Mouse (Mus musculus) neural tube, embryonic 15.5 days (tissue): ENCODE data around the gene Boll. TPM values are rescaled to one million over a fixed set of nuclear protein-coding genes. Genes with fewer than 3 reads are reported as not detected.
A peak's percentile ranks its signal among the peaks of the same experiment; 100 is the strongest.

Experiments used
- ATAC-seq: fragments of 200-750 bp; cut with Nextera tagmentation; 2 replicates; pipeline ENCODE4 v1.8.0; 2017; ENCODE audit warnings: mild to moderate bottlenecking, moderate TSS enrichment, moderate library complexity; ENCODE audit not compliant: low FRiP score
- H3K27ac ChIP-seq: fragments of 300-500 bp; sonication (generic); replicated peaks from 2 replicates; pipeline ENCODE4 v1.5.1; 2015; ENCODE audit warnings: mild to moderate bottlenecking, inconsistent platforms
- H3K27me3 ChIP-seq: fragments of 300-500 bp; sonication (generic); replicated peaks from 2 replicates; pipeline ENCODE4 v1.6.1; 2015; ENCODE audit warnings: inconsistent platforms
- H3K36me3 ChIP-seq: fragments of 300-500 bp; sonication (generic); 2 replicates; pipeline ENCODE4 v1.6.1; 2015; ENCODE audit warnings: inconsistent platforms
- H3K4me1 ChIP-seq: fragments of 300-500 bp; sonication (generic); 2 replicates; pipeline ENCODE4 v1.6.1; 2015; ENCODE audit warnings: inconsistent platforms
- H3K4me2 ChIP-seq: fragments of 300-500 bp; sonication (generic); 2 replicates; pipeline ENCODE4 v1.6.1; 2015; ENCODE audit warnings: inconsistent platforms, mild to moderate bottlenecking, moderate library complexity
- H3K4me3 ChIP-seq: fragments of 300-500 bp; sonication (generic); replicated peaks from 2 replicates; pipeline ENCODE4 v1.5.1; 2015; ENCODE audit warnings: mild to moderate bottlenecking, inconsistent platforms
- H3K9ac ChIP-seq: fragments of 300-500 bp; sonication (generic); replicated peaks from 2 replicates; pipeline ENCODE4 v1.6.1; 2015; ENCODE audit warnings: mild to moderate bottlenecking, inconsistent platforms
- H3K9me3 ChIP-seq: fragments of 300-500 bp; sonication (generic); replicated peaks from 2 replicates; pipeline ENCODE4 v1.6.1; 2016; ENCODE audit warnings: inconsistent platforms
- WGBS: fragments of 180-500 bp; shearing (Covaris S2); methylation state at CpG from one replicate; pipeline ENCODE4 v1.1.7; 2015; ENCODE audit warnings: mixed read lengths; 5-methylcytosine and 5-hydroxymethylcytosine counted together
- polyA plus RNA-seq: library from polyadenylated mRNA; unstranded; fragments of >200 nt; fragmentation: Nextera tagmentation; extraction: Ambion mirVana; gene quantifications from 2 replicates; pipeline ENCODE4 v1.2.1, GENCODE M21; 2015

Gene Boll
- polyA plus RNA-seq, 1 experiment from 2014 or later = 0.10 TPM

DNA sequence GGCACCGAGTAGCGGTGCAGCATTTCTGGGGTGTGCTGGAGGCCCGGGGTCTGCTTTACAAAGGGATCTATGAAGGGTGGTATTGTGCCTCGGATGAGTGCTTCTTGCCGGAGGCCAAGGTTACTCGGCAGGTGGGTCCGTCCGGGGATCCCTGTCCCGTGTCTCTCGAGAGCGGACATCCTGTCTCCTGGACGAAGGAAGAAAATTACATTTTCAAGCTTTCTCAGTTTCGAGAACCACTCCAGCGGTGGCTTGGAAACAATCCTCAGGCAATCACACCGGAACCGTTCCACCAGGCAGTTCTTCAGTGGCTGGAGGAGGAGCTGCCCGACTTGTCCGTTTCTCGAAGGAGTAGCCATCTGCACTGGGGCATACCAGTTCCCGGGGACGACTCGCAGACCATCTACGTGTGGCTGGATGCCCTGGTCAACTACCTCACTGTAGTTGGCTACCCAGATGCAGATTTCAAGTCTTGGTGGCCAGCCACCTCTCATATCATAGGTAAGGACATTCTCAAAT is 125.6 kb downstream of the Boll start:
- under 1% methylated on average over 23 of the region's 23 CpGs for WGBS
- Histone ChIP-seq H3K4me2 (peak overlapping the region; percentile 96), H3K9ac (peak overlapping the region; percentile 80), H3K9me3 (no peaks in the 10 kb centered on the region), H3K27ac (peak overlapping the region; percentile 88), H3K4me1 (peaks cover 47% of the 10 kb centered on the region), H3K27me3 (no peaks in the 10 kb centered on the region), H3K36me3 (no peaks in the 10 kb centered on the region), H3K4me3 (peak overlapping the region; percentile 86)
- peak; percentile 73 for ATAC-seq

DNA sequence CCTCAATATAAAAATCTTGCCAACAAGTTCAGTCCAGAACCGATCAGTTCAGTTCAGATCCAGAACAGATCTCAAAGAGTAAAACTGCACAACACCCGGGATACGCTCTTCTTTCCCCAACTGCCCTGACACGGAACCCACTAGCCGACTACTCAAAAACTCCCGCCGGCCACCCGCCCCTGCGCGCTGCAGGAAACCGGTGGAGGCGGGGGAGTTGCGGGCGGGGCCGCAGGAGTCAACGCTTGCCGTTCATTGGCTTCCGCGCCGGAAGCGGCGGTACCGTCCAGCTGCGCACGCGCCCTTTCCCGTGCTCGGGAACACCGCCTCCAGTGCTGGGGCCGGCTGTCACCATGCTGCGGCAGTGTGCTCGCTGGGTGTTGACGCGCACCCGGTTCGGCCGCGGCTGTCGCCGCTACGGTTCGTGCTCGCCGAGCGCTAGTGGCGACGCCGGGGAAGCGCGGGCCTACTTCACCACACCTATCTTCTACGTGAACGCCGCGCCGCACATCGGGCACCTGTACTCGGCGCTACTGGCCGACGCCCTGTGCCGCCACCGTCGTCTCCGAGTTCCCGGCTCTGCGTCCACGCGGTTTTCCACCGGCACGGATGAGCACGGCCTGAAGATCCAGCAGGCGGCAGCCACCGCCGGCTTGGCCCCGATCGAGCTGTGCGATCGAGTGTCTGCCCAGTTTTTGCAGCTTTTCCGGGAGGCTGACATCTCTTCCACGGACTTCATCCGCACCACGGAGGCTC is 126.2 kb downstream of the Boll start, which contains the start of gene Mars2:
Gene Mars2, plus strand, starts transcription at position 288 of the 753 bp plus-strand sequence.
- H3K9me3 ChIP-seq = no peaks in the 10 kb centered on the region
- H3K4me1 ChIP-seq = peaks cover 42% of the 10 kb centered on the region
- ATAC-seq = peak; percentile 99
- under 1% methylated on average over 82 of the region's 82 CpGs for WGBS
- peak within 1 kb of the TSS; percentile 96 for H3K4me2 ChIP-seq
- peak within 1 kb of the TSS; percentile 86 for H3K4me3 ChIP-seq
- H3K27me3 ChIP-seq = no peaks in the 10 kb centered on the region
- peak within 1 kb of the TSS; percentile 80 for H3K9ac ChIP-seq
- H3K27ac ChIP-seq = peak within 1 kb of the TSS; percentile 88
- no peaks in the 10 kb centered on the region for H3K36me3 ChIP-seq

GRCm38 (mm10) chr1:55236487-55236886 is 126.8 kb downstream of the Boll start:
- H3K4me1 ChIP-seq = peaks cover 36% of the 10 kb centered on the region
- H3K9ac ChIP-seq = peak overlapping the region; percentile 37
- no peak overlapping the region for H3K27ac ChIP-seq
- H3K36me3 ChIP-seq = no peaks in the 10 kb centered on the region
- 37% methylated on average over 5 of the region's 5 CpGs for WGBS
- H3K9me3 ChIP-seq = no peaks in the 10 kb centered on the region
- peak overlapping the region; percentile 86 for H3K4me3 ChIP-seq
- H3K4me2 ChIP-seq = peak overlapping the region; percentile 96
- ATAC-seq = no peak
- H3K27me3 ChIP-seq = no peaks in the 10 kb centered on the region

DNA sequence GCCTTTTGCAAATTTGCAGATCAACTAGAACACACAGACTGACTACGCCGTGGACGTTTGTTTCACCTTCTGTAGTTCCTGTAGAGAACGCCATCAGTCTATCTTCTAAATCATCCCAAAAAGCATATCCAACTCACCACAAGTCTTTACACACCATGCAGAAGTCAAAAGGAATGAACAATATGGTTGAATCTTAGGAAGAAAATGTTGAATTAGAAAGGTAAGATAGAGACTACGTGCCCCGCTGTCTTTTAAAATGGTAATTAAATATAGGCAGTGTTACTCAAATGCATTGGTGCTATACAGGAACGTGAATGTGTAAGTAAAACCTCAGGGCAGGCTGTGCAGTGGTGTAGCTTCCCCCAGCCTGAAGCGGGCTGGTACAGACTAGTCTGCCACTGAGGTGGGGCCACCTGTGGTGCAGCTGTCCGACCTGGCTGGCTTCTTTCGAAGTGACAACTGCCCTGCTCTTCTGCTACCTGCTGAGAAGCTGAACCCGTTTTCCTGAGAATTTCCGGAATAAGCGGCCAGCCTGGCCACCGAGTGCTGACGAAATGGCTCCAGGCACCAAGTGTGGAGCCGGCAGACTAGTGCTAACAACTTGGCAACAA is 128.3 kb downstream of the Boll start:
- Histone ChIP-seq H3K4me1 (peaks cover 22% of the 10 kb centered on the region), H3K9me3 (no peaks in the 10 kb centered on the region), H3K4me2 (no peak overlapping the region), H3K4me3 (no peak overlapping the region), H3K27ac (no peak overlapping the region), H3K9ac (no peak overlapping the region), H3K27me3 (no peaks in the 10 kb centered on the region), H3K36me3 (no peaks in the 10 kb centered on the region)
- 68% methylated on average over 16 of the region's 16 CpGs for WGBS
- ATAC-seq = no peak

DNA sequence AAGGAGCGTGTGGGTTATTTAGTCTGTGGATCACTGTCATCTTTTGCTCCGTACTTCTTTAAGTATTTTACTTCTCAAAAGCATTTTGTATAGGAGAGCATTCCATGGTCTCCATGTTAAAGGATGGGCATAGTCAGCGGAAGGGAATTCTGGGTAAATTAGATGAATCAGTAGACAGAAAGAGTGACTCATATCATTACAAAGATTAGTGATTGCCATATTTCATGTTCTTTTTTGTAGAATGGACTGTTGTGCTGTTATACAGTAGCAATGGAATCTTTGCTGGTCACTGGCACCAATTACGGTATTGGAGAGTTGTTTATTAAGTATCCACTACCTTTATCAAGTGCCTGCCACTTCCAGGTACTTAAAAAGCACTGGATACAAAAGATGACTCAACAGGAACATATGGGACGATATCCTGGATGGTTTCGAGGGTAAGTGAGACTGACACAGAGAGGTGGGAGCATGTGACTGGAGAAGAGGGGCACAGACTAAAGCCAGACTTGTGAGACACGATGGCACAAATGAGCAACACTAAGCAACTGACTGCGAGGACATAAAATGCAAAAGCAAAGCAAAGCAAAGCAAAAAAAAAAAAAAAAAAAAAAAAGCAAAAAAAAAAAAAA is 134.9 kb downstream of the Boll start:
- no peaks in the 10 kb centered on the region for H3K36me3 ChIP-seq
- H3K9ac ChIP-seq = no peak overlapping the region
- no peak overlapping the region for H3K27ac ChIP-seq
- H3K27me3 ChIP-seq = no peaks in the 10 kb centered on the region
- no peak overlapping the region for H3K4me2 ChIP-seq
- WGBS = 87% methylated on average over 8 of the region's 8 CpGs
- H3K9me3 ChIP-seq = no peaks in the 10 kb centered on the region
- peaks cover 6% of the 10 kb centered on the region for H3K4me1 ChIP-seq
- no peak for ATAC-seq
- H3K4me3 ChIP-seq = no peak overlapping the region

GRCm38 (mm10) chr1:55227376-55227775 is 135.9 kb downstream of the Boll start:
- Histone ChIP-seq H3K4me1 (peaks cover 6% of the 10 kb centered on the region), H3K27me3 (no peaks in the 10 kb centered on the region), H3K4me3 (no peak overlapping the region), H3K9me3 (no peaks in the 10 kb centered on the region), H3K27ac (no peak overlapping the region), H3K36me3 (no peaks in the 10 kb centered on the region), H3K4me2 (no peak overlapping the region), H3K9ac (no peak overlapping the region)
- WGBS = 15% methylated on average over 1 of the region's 1 CpGs
- no peak for ATAC-seq

DNA sequence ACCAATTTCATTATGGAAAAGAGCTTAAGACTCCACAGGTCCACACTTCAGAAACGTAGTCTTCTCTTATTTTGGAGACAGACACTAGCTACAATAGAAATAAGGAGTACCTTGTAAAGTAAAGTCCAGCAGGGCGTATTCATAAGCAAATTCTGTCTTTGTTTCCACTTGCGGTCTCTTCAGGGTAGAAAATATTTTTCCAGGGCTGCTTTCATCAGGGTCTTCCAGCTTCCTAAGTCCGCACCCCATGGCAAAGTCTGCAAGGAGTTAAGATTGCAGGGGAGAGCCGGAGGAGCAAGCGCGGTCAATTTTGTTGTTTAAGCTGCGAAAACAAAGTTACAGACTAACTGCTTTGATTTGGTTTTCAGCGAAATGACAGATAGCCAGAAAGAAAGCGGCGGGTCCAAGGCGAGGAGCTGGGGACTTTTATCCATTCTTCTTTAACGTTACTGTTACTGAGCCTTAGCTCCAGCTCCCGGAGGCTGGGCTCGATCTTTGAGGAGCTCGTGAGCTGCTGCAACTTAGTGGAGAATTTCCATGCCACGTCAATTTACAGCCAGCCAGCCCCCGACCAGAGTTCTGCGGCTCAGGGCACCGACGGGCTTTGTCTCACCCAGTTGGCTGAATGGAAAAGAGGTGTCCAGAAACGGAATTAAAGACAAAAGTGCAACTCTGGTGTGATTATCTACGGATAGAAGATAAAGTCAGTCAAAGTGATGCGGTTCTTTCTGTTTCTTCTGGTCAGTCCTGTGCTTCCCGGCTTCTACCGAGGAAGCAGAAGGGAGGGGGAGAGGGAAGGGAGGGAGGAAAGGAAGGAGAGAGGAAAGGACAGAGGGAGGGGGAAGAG is 137.0 kb downstream of the Boll start, which contains the start of gene Rftn2:
Gene Rftn2, minus strand, starts transcription at position 772 of the 847 bp plus-strand sequence.
- ATAC-seq = no peak; the same call in 1 of the 2 replicates
- peak within 1 kb of the TSS; percentile 68 for H3K27ac ChIP-seq
- no peaks in the 10 kb centered on the region for H3K9me3 ChIP-seq
- peaks cover 6% of the 10 kb centered on the region for H3K4me1 ChIP-seq
- H3K9ac ChIP-seq = peak within 1 kb of the TSS; percentile 39
- H3K36me3 ChIP-seq = no peaks in the 10 kb centered on the region
- WGBS = 1% methylated on average over 26 of the region's 26 CpGs
- H3K4me2 ChIP-seq = peak within 1 kb of the TSS; percentile 66
- H3K4me3 ChIP-seq = peak within 1 kb of the TSS; percentile 44
- no peaks in the 10 kb centered on the region for H3K27me3 ChIP-seq

DNA sequence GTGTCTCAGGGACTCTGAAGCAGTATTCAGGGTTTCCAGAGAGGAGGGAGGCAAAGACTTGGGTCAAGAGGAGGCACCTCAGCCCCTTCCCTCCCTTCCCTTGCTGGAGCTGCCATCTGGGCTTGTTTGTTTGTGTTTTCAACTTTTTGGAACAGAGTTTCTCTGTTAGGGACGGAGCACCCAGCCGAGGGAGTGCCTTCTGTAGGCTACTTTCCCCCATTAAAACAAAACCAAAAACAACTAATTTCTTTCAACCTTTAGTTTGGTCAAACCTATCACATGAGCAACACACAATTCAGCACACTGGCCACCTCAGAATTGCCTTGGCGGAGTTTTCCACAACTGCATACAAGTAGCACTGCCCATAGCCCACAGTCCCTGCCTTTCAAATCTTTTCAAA is 137.9 kb downstream of the Boll start:
- peak overlapping the region; percentile 66 for H3K4me2 ChIP-seq
- no peaks in the 10 kb centered on the region for H3K36me3 ChIP-seq
- no peaks in the 10 kb centered on the region for H3K27me3 ChIP-seq
- peak overlapping the region; percentile 31 for H3K4me3 ChIP-seq
- no peak overlapping the region for H3K9ac ChIP-seq
- peak overlapping the region; percentile 58; the same call in 1 of the 2 replicates for H3K27ac ChIP-seq
- 33% methylated on average over 3 of the region's 3 CpGs for WGBS
- peak; percentile 29; the same call in 1 of the 2 replicates for ATAC-seq
- peaks cover 6% of the 10 kb centered on the region for H3K4me1 ChIP-seq
- H3K9me3 ChIP-seq = no peaks in the 10 kb centered on the region

- H3K27ac ChIP-seq = no peak overlapping the region
- H3K9ac ChIP-seq = peak overlapping the region; percentile 28
- H3K9me3 ChIP-seq = no peaks in the 10 kb centered on the region
- peak; percentile 71 for ATAC-seq
- 46% methylated on average over 11 of the region's 11 CpGs for WGBS
- H3K4me1 ChIP-seq = peaks cover 6% of the 10 kb centered on the region
- peak overlapping the region; percentile 66 for H3K4me2 ChIP-seq
- peak overlapping the region; percentile 31 for H3K4me3 ChIP-seq
- no peaks in the 10 kb centered on the region for H3K27me3 ChIP-seq
- no peaks in the 10 kb centered on the region for H3K36me3 ChIP-seq
These were observed 139.2 kb downstream of the Boll start for GRCm38 (mm10) chr1:55224111-55224510.

DNA sequence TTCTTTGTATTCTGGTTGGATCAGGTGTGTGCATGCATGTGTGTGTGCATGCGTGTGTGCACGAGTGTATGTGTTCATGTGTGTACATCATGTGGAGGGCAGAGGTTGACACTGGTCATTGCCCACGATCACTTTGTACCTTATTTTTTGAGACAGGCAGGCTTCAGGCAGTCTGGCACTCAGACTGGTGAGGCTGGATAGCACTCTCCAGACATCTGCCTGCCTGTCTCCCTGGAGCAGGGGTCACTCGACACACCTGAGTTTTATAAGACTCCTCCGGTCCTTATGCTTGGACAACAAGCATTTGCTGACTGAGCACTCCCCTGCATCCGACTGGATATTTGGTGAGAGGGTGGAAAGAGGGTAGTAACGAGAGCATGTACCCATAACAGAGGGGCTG is 140.2 kb downstream of the Boll start:
- no peaks in the 10 kb centered on the region for H3K9me3 ChIP-seq
- 0 out of 2 replicates have a peak overlapping the region, but pooled peaks have one; percentile 3 for H3K27ac ChIP-seq
- H3K9ac ChIP-seq = no peak overlapping the region
- H3K4me3 ChIP-seq = no peak overlapping the region
- no peak overlapping the region for H3K4me2 ChIP-seq
- peaks cover 6% of the 10 kb centered on the region for H3K4me1 ChIP-seq
- ATAC-seq = no peak
- 91% methylated on average over 7 of the region's 7 CpGs for WGBS
- no peaks in the 10 kb centered on the region for H3K36me3 ChIP-seq
- no peaks in the 10 kb centered on the region for H3K27me3 ChIP-seq

- H3K4me1 ChIP-seq = peaks cover 5% of the 10 kb centered on the region
- no peak overlapping the region for H3K9ac ChIP-seq
- H3K4me3 ChIP-seq = no peak overlapping the region
- H3K27me3 ChIP-seq = no peaks in the 10 kb centered on the region
- H3K36me3 ChIP-seq = no peaks in the 10 kb centered on the region
- 70% methylated on average over 4 of the region's 4 CpGs for WGBS
- ATAC-seq = no peak
- H3K9me3 ChIP-seq = no peaks in the 10 kb centered on the region
- H3K27ac ChIP-seq = 0 out of 2 replicates have a peak overlapping the region, but pooled peaks have one; percentile 20
- no peak overlapping the region for H3K4me2 ChIP-seq
These were observed 141.9 kb downstream of the Boll start for GRCm38 (mm10) chr1:55221352-55221751.
